Mouse (Mus musculus): ENCODE measurements around the gene Il15.

Gene Il15

DNA sequence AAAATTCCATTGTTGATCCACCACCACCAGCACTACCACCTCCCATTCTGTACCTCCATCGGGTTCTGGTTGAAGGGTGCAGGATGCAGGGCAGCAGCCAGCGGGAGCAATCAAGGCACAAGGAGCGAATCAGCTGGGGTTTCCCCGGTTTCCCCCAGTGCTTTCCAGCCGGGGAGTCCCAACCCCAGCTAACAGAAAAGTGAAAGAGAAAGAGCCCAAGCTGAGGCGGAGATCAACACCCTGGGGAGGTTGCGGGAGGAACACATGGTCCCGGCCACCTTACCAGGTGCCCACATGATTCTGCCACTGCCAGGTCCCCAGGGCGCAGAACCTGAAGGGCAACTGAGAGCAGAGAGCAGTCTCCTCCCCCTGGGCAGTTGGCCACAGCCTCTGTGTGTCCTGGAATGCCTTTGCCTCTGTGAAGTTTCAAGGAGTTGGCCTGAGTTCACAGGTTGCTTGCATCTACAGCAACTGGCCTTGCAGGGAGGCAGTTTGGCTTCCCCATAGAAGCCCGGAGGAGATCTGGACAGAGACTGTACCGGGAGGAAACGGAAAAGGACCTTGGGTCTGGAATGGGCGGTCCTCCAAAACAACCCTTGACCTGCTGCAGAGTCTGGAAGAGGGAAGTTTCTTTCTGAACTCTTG lies at the start of gene Il15:
Il15 (minus strand) TSS at position 537 of the 645 bp plus-strand sequence.
- DNase-seq: peak; percentile 19

DNA sequence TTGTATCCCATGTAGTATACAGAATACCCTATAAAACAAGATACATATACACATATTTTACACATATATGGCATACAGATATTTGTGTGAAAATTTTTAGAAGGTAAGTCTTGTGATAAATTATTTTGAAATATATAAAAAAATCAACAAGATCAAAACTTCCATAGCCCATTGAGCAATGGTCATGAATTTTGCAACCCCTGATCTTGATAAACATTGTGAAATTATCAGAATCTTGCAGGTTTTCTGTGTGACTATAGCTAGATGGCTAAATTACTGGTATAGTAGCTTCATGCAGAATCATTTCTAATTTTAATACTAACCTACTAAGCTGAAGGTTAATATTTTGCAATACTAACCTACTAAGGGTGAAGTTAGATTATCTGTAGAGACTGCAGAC lies 41.9 kb upstream of the Il15 start:
- no peak for DNase-seq

GRCm38 (mm10) chr8:82416587-82417340 lies 13.7 kb upstream of the Il15 start:
- DNase-seq: no peak

DNA sequence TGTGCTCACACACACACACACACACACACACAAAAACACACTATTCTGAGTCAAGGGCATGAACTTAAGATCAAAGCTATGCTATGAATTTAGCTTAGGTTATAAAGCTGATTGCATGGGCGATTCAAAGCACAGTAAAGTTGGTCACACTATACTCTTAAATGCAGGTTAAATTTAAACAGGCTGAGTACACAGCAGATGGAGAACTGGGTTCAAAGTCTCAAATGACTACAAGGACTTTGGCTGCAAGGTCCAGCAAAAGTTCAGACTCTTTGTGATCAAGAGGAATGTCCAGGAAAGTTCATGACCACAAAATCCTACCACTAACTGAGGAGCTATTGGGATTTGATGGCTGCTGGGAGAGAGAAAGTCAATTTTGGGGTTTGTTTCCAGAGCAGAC lies 12.5 kb upstream of the Il15 start:
- DNase-seq: no peak

- DNase-seq: no peak
Observed at GRCm38 (mm10) chr8:82410135-82410534, 7.1 kb upstream of the Il15 start.

GRCm38 (mm10) chr8:82407060-82407459 lies 4.0 kb upstream of the Il15 start:
- DNase-seq: no peak

DNA sequence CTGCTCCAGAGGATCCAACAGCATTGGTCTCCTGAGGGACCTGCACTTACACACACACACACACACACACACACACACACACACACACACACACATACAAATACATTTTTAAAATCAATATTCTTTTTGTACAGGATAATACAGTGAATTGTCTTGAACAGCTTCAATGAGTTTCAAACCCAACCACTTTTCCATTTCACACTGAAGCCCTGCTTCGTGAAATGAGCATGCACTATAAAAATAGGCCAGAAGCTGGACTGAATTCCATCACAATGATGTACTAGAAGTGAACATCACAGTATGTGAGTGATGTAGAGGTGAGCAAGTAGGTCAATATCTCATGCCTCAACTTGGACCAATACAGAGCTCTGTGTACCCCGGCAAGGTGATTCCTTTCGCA lies 1.0 kb upstream of the Il15 start:
- no peak for DNase-seq

GRCm38 (mm10) chr8:82402261-82402685 lies 749 bp downstream of the Il15 start:
- peak; percentile 7 for DNase-seq

- no peak for DNase-seq
Observed at GRCm38 (mm10) chr8:82401490-82401889, 1.5 kb downstream of the Il15 start.

DNA sequence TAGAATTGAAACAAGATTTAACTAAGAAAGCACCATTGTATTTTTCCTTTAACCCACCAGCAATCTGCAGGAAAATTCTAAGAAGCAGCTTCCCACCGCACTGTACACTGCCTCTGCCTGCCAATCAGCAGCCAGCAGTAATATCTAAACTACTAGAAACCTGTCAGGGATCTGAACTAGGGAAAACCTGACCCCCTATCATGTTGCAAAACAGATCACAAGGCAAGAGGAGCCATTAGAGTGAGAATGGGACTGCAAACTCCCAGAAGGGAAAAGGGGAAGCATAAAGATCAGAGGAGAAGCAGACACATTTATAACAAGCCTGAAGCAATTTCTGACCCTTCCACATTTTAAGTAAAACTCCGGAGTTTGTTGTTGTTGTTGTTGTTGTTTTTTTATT lies 2.0 kb downstream of the Il15 start:
- no peak for DNase-seq

GRCm38 (mm10) chr8:82400376-82400775 lies 2.6 kb downstream of the Il15 start:
- DNase-seq: no peak

GRCm38 (mm10) chr8:82398546-82398945 lies 4.5 kb downstream of the Il15 start:
- no peak for DNase-seq

GRCm38 (mm10) chr8:82391258-82391657 lies 11.8 kb downstream of the Il15 start:
- no peak for DNase-seq

GRCm38 (mm10) chr8:82388356-82388902 lies 14.6 kb downstream of the Il15 start:
- DNase-seq: no peak

GRCm38 (mm10) chr8:82387614-82388013 lies 15.4 kb downstream of the Il15 start:
- DNase-seq: no peak

GRCm38 (mm10) chr8:82385867-82386266 lies 17.2 kb downstream of the Il15 start:
- DNase-seq: no peak

- DNase-seq: no peak
Observed at GRCm38 (mm10) chr8:82384458-82385234, 18.4 kb downstream of the Il15 start.

GRCm38 (mm10) chr8:82383346-82383745 lies 19.7 kb downstream of the Il15 start:
- DNase-seq: no peak

DNA sequence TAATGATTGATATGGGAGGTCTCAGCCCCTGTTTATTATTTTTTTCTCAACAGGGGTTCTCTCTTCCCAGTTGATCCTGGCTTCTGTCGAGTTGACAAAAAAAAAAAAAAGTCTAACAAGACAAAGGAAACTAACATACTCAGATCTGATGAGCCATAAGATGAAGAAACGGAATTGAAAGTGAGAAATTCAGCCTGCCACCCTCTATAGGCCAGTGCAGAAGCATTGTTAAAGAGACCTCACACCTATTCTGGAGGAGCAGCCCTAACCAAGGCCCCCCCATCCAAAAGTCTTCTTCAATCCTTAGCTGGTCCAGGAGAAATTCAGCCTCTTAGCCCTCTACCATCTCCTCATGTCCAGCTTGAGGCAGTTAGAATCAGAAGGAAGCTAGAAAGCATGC lies 20.7 kb downstream of the Il15 start:
- no peak for DNase-seq

- DNase-seq: no peak
Observed at GRCm38 (mm10) chr8:82374470-82374869, 28.6 kb downstream of the Il15 start.

DNA sequence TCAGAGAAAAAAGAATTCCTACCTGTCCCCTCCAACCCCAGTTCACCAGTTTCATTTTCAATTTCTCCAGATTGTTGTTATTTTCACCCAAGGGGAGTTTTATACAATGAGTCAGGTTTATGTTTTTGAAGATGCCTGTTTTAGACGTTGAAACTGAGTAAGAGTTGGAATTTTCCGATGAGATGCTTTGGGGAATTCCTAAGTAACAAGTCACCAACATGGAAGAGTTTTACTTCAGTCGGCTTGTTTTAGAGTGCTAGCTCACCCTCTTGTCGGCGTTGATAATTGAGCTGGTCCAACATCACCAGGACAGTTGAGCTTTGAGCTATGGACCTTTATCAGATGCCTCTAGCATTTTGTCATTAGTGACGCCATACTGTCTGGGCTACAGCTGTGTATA lies 30.2 kb downstream of the Il15 start:
- no peak for DNase-seq

GRCm38 (mm10) chr8:82370657-82371056 lies 32.4 kb downstream of the Il15 start:
- DNase-seq: no peak

DNA sequence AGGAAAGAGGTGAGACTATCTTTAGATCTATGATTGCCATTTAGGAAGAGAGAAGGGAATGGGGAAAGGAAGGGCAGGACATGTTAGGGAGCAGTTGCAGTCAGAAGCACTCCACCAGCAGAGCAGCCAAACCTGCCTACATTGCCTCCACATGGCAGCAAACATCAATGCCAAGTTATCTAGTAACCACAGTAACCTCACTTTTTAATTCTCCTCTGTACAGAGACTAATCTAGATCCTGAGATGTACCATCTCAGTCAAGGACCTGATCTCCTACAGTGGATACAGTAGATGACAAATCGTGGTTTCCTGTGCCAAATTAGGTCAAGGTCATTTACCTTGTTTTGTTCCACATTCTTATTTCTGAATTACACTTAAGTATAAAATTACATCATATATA lies 42.0 kb downstream of the Il15 start:
- DNase-seq: no peak

DNA sequence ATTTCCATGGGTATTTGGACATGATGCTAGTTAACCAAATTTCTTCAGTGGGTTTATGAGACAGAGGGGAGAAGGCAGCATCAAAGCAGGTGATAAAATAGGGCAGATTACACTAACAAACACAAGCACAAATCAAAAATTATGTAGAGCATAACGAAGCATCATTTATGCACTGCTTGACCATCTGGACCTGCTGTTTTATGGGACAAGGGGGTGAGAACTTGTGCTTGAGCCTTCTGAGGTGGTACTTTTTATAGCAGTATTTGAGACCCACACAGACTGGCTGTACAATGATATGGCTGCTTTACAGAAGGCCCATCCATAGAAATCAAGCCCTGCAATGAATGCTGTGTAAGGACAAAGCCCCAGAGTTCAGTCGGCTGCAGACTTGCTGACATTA lies 46.9 kb downstream of the Il15 start:
- peak; percentile 29 for DNase-seq

Measured in cerebellum, adult 9-11 months (tissue).